Mouse (Mus musculus): Measurements from ENCODE around the gene Ptgdr2.

- no peak for TF ChIP-seq CTCF (IDR thresholded peaks at IDR 0.05; ENCODE audit: insufficient read depth, low read depth, low read length)
- TF ChIP-seq POLR2A (IDR thresholded peaks at IDR 0.05; ENCODE audit: insufficient read depth, low read depth, low read length): no peak
Measured at GRCm38 (mm10) chr19:10968578-10968977, 31.6 kb downstream of the Ptgdr2 start.
